Mouse (Mus musculus) kidney, postnatal 0 days (tissue): ENCODE results near the gene Sh3gl3. TPM values are rescaled to one million over a fixed set of nuclear protein-coding genes. Genes with fewer than 3 reads are reported as not detected.

Experiments used
- ATAC-seq: fragments of 200-750 bp; cut with Nextera tagmentation; replicated peaks from 2 replicates; pipeline ENCODE4 v1.8.0; 2017; ENCODE audit warnings: low read depth, moderate number of reproducible peaks, moderate TSS enrichment, moderate library complexity; ENCODE audit not compliant: low FRiP score
- DNase-seq: peaks from one replicate; pipeline ENCODE4 v3.0.0-alpha.2; 2016; ENCODE audit warnings: low spot score
- H3K27ac ChIP-seq: fragments of 300-500 bp; sonication (generic); 2 replicates; pipeline ENCODE4 v1.5.1; 2014; ENCODE audit warnings: mild to moderate bottlenecking
- H3K27me3 ChIP-seq: fragments of 300-500 bp; sonication (generic); 2 replicates; pipeline ENCODE4 v1.6.1; 2014; ENCODE audit warnings: low read length, mixed read lengths; ENCODE audit not compliant: insufficient read depth
- H3K36me3 ChIP-seq: fragments of 300-500 bp; sonication (generic); 2 replicates; pipeline ENCODE4 v1.6.1; 2014; ENCODE audit warnings: low read length, mixed read lengths; ENCODE audit not compliant: insufficient read depth
- H3K4me1 ChIP-seq: fragments of 300-500 bp; sonication (generic); replicated peaks from 2 replicates; pipeline ENCODE4 v1.6.1; 2014; ENCODE audit warnings: antibody characterized with exemption, low read length, mixed read lengths; ENCODE audit not compliant: insufficient read depth
- H3K4me2 ChIP-seq: fragments of 300-500 bp; sonication (generic); 2 replicates; pipeline ENCODE4 v1.6.1; 2014; ENCODE audit warnings: mild to moderate bottlenecking, low read length, moderate library complexity, mixed read lengths
- H3K4me3 ChIP-seq: fragments of 300-500 bp; sonication (generic); replicated peaks from 2 replicates; pipeline ENCODE4 v1.5.1; 2014; ENCODE audit warnings: low read depth, low read length
- H3K9ac ChIP-seq: fragments of 300-500 bp; sonication (generic); 2 replicates; pipeline ENCODE4 v1.6.1; 2014; ENCODE audit warnings: low read depth, low read length
- H3K9me3 ChIP-seq: fragments of 300-500 bp; sonication (generic); replicated peaks from 2 replicates; pipeline ENCODE4 v1.6.1; 2016; ENCODE audit warnings: low read length, inconsistent platforms, mixed read lengths
- CTCF ChIP-seq: IDR thresholded peaks from 2 replicates; pipeline ENCODE4 v1.5.1; 2016; ENCODE audit warnings: antibody characterized with exemption, low read depth, mild to moderate bottlenecking, moderate library complexity
- WGBS: fragments of 180-500 bp; shearing (Covaris S2); extraction: QIAGEN DNeasy Blood & Tissue Kit; methylation state at CpG from one replicate; pipeline ENCODE4 v1.1.7; 2014; 5-methylcytosine and 5-hydroxymethylcytosine counted together
- polyA plus RNA-seq: library from polyadenylated mRNA; unstranded; fragments of >200 nt; fragmentation: Nextera tagmentation; extraction: Ambion mirVana; gene quantifications from 2 replicates; pipeline ENCODE4 v1.2.1, GENCODE M21; 2015

Sh3gl3 gene
- polyA plus RNA-seq, 1 experiment from 2014 or later = 16.4 TPM

DNA sequence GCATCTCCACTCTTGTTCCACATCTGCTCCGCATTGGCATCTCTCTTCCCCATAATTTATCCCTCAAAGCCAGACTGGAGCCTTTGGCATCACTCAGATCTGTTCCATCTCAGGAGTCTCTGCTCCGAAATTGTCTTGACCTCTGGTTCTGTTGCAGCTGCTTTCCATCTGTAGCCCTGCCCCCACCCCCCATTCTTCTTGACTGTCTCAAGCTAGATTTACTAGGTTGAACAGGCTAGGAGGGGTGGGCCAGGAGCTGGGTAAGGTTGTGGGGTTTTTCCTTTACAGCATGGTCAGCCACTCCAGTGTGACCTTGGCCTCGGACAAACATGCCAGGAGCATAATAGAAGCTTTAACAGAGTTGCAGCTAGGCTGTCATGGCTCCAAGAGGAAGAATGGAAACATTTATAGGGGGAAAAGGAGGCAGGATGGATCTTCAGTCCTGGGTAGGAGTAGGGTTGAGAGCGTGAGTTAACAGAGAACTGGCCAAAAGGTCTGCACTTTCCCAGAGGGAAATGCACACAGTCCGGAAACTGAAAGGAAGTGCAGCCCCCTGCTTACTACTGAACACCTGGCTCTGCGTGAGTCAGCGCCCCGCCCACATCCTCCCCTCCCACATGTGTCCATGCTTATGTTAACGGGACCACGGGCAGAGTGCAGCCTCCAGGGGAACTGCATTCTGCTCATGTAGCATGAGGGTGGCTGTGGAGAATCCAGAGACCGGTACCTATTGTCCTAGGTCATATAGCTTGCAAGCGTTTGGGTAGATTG is 30.6 kb downstream of the Sh3gl3 start:
- no peaks in the 10 kb centered on the region for H3K9me3 ChIP-seq
- ATAC-seq (peak; percentile 67), DNase-seq (peak; percentile 56)
- peak overlapping the region; percentile 27; the same call in 1 of the 2 replicates for H3K27ac ChIP-seq
- H3K4me1 ChIP-seq = peaks cover 8% of the 10 kb centered on the region; the same call in 1 of the 2 replicates
- no peaks in the 10 kb centered on the region for H3K36me3 ChIP-seq
- no peaks in the 10 kb centered on the region for H3K27me3 ChIP-seq
- H3K4me2 ChIP-seq = peak overlapping the region; percentile 19
- TF ChIP-seq CTCF = no peak
- no peak overlapping the region for H3K4me3 ChIP-seq
- H3K9ac ChIP-seq = no peak overlapping the region
- WGBS = 12% methylated on average over 12 of the region's 12 CpGs

DNA sequence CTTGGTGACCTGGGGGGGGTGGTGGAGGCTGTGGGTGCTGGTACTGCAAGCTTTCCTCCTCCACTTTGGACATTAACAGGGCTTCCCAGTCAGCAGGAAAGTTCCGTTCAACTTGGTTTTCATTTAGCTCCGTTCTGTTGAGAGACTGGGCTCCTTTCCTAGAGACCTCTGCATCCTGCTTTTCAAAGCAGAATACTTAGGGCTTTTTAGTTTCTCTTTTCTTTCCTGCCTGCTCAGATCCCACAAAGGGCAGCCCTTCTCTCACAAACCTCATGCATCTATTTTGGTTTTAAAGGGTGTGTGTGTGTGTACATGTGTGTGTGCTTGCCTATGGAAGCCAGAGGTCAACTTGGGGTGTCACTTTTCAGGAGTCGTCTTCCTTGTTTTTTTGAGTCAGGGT is 31.3 kb downstream of the Sh3gl3 start:
- Histone ChIP-seq H3K27ac (no peak overlapping the region), H3K9ac (no peak overlapping the region), H3K27me3 (no peaks in the 10 kb centered on the region), H3K4me3 (no peak overlapping the region), H3K9me3 (no peaks in the 10 kb centered on the region), H3K4me2 (peak overlapping the region; percentile 19), H3K36me3 (no peaks in the 10 kb centered on the region), H3K4me1 (peaks cover 8% of the 10 kb centered on the region; the same call in 1 of the 2 replicates)
- ATAC-seq = no peak
- 34% methylated on average over 3 of the region's 3 CpGs for WGBS
- no peak for TF ChIP-seq CTCF
- DNase-seq = no peak

DNA sequence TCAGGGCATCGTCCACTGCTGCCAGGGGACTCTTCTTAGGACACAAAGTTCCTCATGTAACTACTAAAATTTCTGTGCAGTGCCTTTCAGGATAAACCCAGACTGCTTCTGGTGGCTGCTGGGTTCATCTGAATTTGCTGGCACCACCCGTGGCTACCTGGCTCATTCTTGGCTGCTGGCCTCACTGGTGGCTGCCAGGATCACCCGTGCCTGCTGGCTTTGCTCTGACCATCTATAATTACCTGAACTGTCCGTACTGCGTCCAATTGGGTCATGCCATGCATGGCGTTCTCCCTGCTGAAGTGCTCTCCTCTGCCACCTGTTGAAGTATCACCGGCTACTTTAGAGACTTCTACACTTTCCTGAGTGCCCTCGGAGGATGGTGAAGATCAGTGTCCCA is 33.1 kb downstream of the Sh3gl3 start:
- ATAC-seq (no peak), DNase-seq (no peak)
- WGBS = 87% methylated on average over 8 of the region's 8 CpGs
- Histone ChIP-seq H3K36me3 (no peaks in the 10 kb centered on the region), H3K4me1 (peaks cover 8% of the 10 kb centered on the region; the same call in 1 of the 2 replicates), H3K9me3 (no peaks in the 10 kb centered on the region), H3K9ac (no peak overlapping the region), H3K27me3 (no peaks in the 10 kb centered on the region), H3K4me3 (no peak overlapping the region), H3K27ac (no peak overlapping the region), H3K4me2 (no peak overlapping the region)
- TF ChIP-seq CTCF = no peak

DNA sequence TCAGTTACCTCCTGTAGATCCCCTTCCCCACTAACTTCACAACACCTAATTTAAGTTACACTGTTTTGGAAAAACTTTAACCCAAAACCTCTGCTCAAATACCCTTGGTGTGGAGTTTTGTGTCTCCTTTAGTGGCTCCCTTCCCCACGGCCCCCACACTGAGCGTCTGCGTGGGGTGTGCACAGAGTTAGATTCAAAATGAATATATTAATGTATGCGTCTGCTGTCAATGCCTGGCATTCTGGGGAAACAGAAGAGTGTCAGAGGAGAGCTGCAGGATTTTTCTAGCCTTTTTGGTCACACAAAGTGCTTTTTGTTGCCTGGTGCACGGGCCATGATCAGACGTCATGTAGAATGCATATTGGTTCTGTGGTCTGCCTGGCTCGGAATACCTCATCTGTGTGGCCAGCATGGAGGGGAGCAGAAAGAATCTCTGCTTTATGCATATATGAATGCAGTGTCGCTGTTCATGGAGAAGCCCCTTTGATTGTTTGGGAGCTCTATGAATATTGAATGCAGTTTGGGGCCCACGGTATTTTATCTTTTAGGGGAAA is 47.8 kb downstream of the Sh3gl3 start:
- no peak for TF ChIP-seq CTCF
- WGBS = 87% methylated on average over 9 of the region's 9 CpGs
- Histone ChIP-seq H3K9ac (no peak overlapping the region), H3K27ac (no peak overlapping the region), H3K4me3 (no peak overlapping the region), H3K4me1 (no peaks in the 10 kb centered on the region), H3K27me3 (no peaks in the 10 kb centered on the region), H3K9me3 (no peaks in the 10 kb centered on the region), H3K4me2 (no peak overlapping the region), H3K36me3 (no peaks in the 10 kb centered on the region)
- DNase-seq = no peak
- no peak for ATAC-seq

DNA sequence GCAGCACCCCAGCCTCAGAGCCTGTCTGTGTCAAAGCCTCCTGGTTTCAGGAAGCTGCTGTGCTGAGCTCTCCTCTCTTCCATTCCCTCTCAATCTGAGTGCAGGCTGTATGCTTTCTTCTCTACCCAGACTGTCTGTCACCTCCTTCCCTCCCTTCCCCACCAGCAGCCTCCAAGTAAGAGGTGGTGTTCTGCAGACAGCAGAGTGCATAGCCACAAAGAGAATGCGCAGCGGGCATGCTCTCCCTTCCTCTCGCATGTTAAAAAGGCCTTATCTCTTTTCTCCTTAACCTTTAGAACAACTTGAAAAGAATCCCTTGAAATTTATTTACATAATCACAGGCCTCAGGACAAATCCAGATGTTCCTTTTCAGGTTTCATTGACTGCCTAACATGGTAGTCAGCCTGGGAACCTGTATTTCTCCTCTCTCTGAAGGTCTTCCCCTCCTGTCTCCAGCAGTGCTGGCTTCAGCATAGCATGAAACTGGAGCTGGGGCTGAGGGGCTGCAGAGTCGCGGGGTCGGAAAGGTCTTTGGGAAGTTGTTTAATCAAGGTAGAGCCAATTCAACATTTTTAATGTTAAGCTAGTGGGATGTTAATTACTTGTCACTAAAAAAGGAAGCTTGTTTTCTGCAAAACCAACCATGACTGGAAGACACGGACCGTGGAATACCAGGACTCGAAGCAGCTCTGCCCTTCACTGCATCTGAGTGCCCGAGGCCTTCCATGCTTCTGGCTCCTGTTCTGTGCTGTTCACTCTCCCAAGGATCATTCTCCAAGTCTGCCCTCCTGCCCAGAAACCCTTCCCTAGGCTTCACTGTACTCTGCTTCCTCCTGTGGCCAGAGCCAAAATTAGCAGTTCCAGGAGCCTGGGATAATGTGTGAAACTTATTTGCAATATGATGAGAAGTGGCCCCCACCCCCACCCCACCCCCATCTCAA is 50.5 kb downstream of the Sh3gl3 start:
- peak; percentile 37; the same call in 1 of the 2 replicates for TF ChIP-seq CTCF
- 14% methylated on average over 10 of the region's 10 CpGs for WGBS
- H3K4me3 ChIP-seq = no peak overlapping the region
- no peaks in the 10 kb centered on the region for H3K36me3 ChIP-seq
- ATAC-seq (peak; percentile 82), DNase-seq (peak; percentile 75)
- H3K9me3 ChIP-seq = no peaks in the 10 kb centered on the region
- H3K9ac ChIP-seq = no peak overlapping the region
- no peaks in the 10 kb centered on the region for H3K27me3 ChIP-seq
- no peak overlapping the region for H3K4me2 ChIP-seq
- no peak overlapping the region for H3K27ac ChIP-seq
- no peaks in the 10 kb centered on the region for H3K4me1 ChIP-seq

DNA sequence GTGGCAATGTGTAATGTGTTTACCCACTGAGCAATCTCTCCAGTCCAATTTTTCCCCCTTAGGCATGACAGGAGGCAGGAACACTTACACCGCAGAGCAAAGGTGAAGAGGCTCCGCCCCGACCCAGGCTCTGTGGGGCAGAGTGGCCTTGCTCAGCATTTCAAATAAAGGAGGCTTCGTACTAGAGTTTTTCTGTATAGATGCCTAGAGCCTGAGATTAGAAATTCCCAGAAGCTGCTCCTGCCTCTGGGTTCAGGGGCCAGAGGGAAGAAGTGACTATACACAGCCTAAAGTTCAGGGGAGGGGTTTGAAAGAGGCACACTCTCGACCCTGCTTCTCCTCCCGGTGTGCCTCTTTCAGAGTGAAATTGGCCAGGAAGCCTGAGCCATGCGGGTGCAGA is 59.6 kb downstream of the Sh3gl3 start:
- WGBS = 62% methylated on average over 7 of the region's 7 CpGs
- H3K4me1 ChIP-seq = peaks cover 7% of the 10 kb centered on the region; the same call in 1 of the 2 replicates
- no peak for TF ChIP-seq CTCF
- H3K9ac ChIP-seq = no peak overlapping the region
- no peaks in the 10 kb centered on the region for H3K27me3 ChIP-seq
- ATAC-seq (no peak), DNase-seq (no peak)
- no peak overlapping the region for H3K4me2 ChIP-seq
- H3K4me3 ChIP-seq = no peak overlapping the region
- no peaks in the 10 kb centered on the region for H3K9me3 ChIP-seq
- no peaks in the 10 kb centered on the region for H3K36me3 ChIP-seq
- no peak overlapping the region for H3K27ac ChIP-seq
